Mouse (Mus musculus): ENCODE data around the gene Lrwd1. TPM values are rescaled to one million over a fixed set of nuclear protein-coding genes. Genes with fewer than 3 reads are reported as not detected.
A peak's percentile ranks its signal among the peaks of the same experiment; 100 is the strongest.

The Lrwd1 gene
- total and polyA plus RNA-seq, 3 experiments = 98.2 to 133 TPM; not detected in 1

DNA sequence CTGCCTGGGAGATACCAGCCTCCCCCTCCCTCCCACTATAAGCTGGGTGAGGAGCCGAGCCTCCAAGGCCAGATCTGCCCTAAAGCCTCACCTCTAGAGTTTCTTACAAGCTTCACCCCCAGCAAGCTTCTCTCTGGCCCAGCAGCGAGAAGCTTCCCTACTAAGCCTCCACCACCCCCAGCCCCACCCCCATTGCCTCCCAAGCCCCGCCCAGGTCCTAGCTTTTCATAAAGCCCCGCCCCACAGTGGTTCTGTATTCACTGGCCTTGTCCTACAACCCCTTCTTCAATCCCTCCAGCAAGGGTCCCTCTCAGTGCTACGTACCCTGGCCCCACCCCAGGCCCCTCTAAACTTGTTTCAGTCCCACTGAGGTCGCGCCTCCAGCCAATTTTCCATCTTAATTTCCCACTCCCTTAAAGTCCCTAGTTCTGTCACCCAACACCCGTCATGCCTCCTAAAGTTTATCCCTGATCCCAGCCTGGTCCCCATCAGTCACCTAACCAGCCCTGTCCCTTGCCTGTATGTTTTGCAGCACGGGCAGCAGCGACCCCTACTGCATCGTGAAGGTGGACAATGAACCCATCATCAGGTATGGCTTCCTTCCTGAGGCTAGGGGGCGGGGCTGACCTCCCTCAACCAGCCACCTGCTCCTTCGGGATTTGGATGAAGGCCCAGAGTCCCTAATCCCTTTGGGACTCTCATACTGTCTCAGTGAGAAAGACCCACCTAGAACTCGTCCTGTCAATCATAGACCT lies 46.9 kb downstream of the Lrwd1 start:
- TF ChIP-seq JUND (IDR thresholded peaks at IDR 0.05; ENCODE audit: low read depth, low read length) (no peak), NELFE (IDR thresholded peaks at IDR 0.05; ENCODE audit: low read depth, low read length) (no peak), MAZ (IDR thresholded peaks at IDR 0.05; ENCODE audit: low read depth, low read length) (no peak), RAD21 (IDR thresholded peaks at IDR 0.05; ENCODE audit: low read depth, low read length) (no peak), ZC3H11A (IDR thresholded peaks at IDR 0.05; ENCODE audit: low read depth, low read length) (no peak), CHD1 (IDR thresholded peaks at IDR 0.05; ENCODE audit: low read depth, low read length) (no peak), RCOR1 (IDR thresholded peaks at IDR 0.05; ENCODE audit: low read depth, low read length) (no peak), CTCF (IDR thresholded peaks at IDR 0.05 in 2 of 3, conservative IDR thresholded peaks at IDR 0.05 in 1 of 3; ENCODE audit: control insufficient read depth in 1 of 3, insufficient read depth in 1 of 3, low read depth in 2 of 3, low read length in 3 of 3, poor library complexity in 1 of 3, severe bottlenecking in 1 of 3) (no peak), SMC3 (IDR thresholded peaks at IDR 0.05; ENCODE audit: low read depth, low read length) (no peak), E2F4 (IDR thresholded peaks at IDR 0.05; ENCODE audit: borderline replicate concordance, low read depth, low read length) (no peak), BHLHE40 (IDR thresholded peaks at IDR 0.05; ENCODE audit: borderline replicate concordance, low read depth, low read length) (no peak), MEF2A (IDR thresholded peaks at IDR 0.05; ENCODE audit: extremely low read depth, insufficient replicate concordance, low read depth, low read length, poor library complexity, severe bottlenecking) (no peak), TAL1 (IDR thresholded peaks at IDR 0.05; ENCODE audit: low read length) (no peak), MYC (IDR thresholded peaks at IDR 0.05; ENCODE audit: low read depth, low read length) (no peak), MAFK (IDR thresholded peaks at IDR 0.05; ENCODE audit: borderline replicate concordance, low read depth, low read length) (no peak), MXI1 (IDR thresholded peaks at IDR 0.05; ENCODE audit: low read depth, low read length) (no peak), NRF1 (IDR thresholded peaks at IDR 0.05; ENCODE audit: insufficient read depth, low read depth, low read length, poor library complexity, severe bottlenecking) (no peak)
- 0 out of 4 replicates have a peak, but pooled peaks cover 0 to 3% of the 10 kb centered on the region in 2 experiments for H3K4me1 ChIP-seq (ENCODE audit: control insufficient read depth in 1 of 2, insufficient read depth in 2 of 2, low read length in 2 of 2)
- H3K9ac ChIP-seq (ENCODE audit: control insufficient read depth, low read depth, low read length, poor library complexity, severe bottlenecking) = no peak overlapping the region
- no peak overlapping the region for H3K27ac ChIP-seq (ENCODE audit: control insufficient read depth, low read depth, low read length)
- H3K27me3 ChIP-seq (ENCODE audit: control insufficient read depth in 1 of 2, insufficient read depth in 2 of 2, low read length in 2 of 2) = no peaks in the 10 kb centered on the region
- no peak overlapping the region for H3K4me3 ChIP-seq (ENCODE audit: control insufficient read depth in 1 of 2, insufficient read depth in 1 of 2, low read depth in 2 of 2, low read length in 2 of 2)
- peak; percentile 28 for DNase-seq (ENCODE audit: low read depth, low spot score)
- no peaks in the 10 kb centered on the region for H3K79me2 ChIP-seq (ENCODE audit: control insufficient read depth, insufficient read depth, low read length, poor library complexity)
- H3K9me3 ChIP-seq (replicated peaks; ENCODE audit: insufficient read depth, low read length) = no peaks in the 10 kb centered on the region
- no peaks in the 10 kb centered on the region for H3K36me3 ChIP-seq (ENCODE audit: control insufficient read depth in 1 of 2, insufficient read depth in 2 of 2, low read length in 2 of 2)

GRCm38 (mm10) chr5:136086290-136086689 lies 49.6 kb downstream of the Lrwd1 start:
- Histone ChIP-seq H3K27ac (ENCODE audit: control insufficient read depth, low read depth, low read length) (no peak overlapping the region), H3K4me3 (ENCODE audit: control insufficient read depth in 1 of 2, insufficient read depth in 1 of 2, low read depth in 2 of 2, low read length in 2 of 2) (no peak overlapping the region), H3K4me1 (ENCODE audit: control insufficient read depth in 1 of 2, insufficient read depth in 2 of 2, low read length in 2 of 2) (peaks cover 0 to 8% of the 10 kb centered on the region in 2 experiments; a peak in 1 of 4 replicates), H3K79me2 (ENCODE audit: control insufficient read depth, insufficient read depth, low read length, poor library complexity) (no peaks in the 10 kb centered on the region), H3K9me3 (replicated peaks; ENCODE audit: insufficient read depth, low read length) (no peaks in the 10 kb centered on the region), H3K9ac (ENCODE audit: control insufficient read depth, low read depth, low read length, poor library complexity, severe bottlenecking) (no peak overlapping the region), H3K36me3 (ENCODE audit: control insufficient read depth in 1 of 2, insufficient read depth in 2 of 2, low read length in 2 of 2) (no peaks in the 10 kb centered on the region), H3K27me3 (ENCODE audit: control insufficient read depth in 1 of 2, insufficient read depth in 2 of 2, low read length in 2 of 2) (no peaks in the 10 kb centered on the region)
- no peak for DNase-seq (ENCODE audit: low read depth, low spot score)
- TF ChIP-seq TAL1 (IDR thresholded peaks at IDR 0.05; ENCODE audit: low read length) = no peak
- TF ChIP-seq USF2 (IDR thresholded peaks at IDR 0.05; ENCODE audit: borderline replicate concordance in 1 of 2, insufficient read depth in 1 of 2, low read depth in 1 of 2, low read length in 2 of 2) = no peak
- TF ChIP-seq EP300 (IDR thresholded peaks at IDR 0.05; ENCODE audit: low read depth in 1 of 2, low read length in 2 of 2) = no peak
- no peak for TF ChIP-seq HCFC1 (IDR thresholded peaks at IDR 0.05; ENCODE audit: low read depth, low read length)
- no peak for TF ChIP-seq ZNF384 (IDR thresholded peaks at IDR 0.05; ENCODE audit: low read depth, low read length)
- no peak for TF ChIP-seq CHD2 (IDR thresholded peaks at IDR 0.05; ENCODE audit: low read length)
- no peak for TF ChIP-seq MXI1 (IDR thresholded peaks at IDR 0.05; ENCODE audit: low read depth, low read length)
- TF ChIP-seq CTCF (IDR thresholded peaks at IDR 0.05 in 2 of 3, conservative IDR thresholded peaks at IDR 0.05 in 1 of 3; ENCODE audit: control insufficient read depth in 1 of 3, insufficient read depth in 1 of 3, low read depth in 2 of 3, low read length in 3 of 3, poor library complexity in 1 of 3, severe bottlenecking in 1 of 3) = no peak
- no peak for TF ChIP-seq ZMIZ1 (IDR thresholded peaks at IDR 0.05; ENCODE audit: low read depth, low read length)
